Mouse (Mus musculus): ENCODE data around the gene Olfr786. TPM values are rescaled to one million over a fixed set of nuclear protein-coding genes. Genes with fewer than 3 reads are reported as not detected.

Olfr786 gene
- total and polyA plus RNA-seq, 3 experiments, result not detected

DNA sequence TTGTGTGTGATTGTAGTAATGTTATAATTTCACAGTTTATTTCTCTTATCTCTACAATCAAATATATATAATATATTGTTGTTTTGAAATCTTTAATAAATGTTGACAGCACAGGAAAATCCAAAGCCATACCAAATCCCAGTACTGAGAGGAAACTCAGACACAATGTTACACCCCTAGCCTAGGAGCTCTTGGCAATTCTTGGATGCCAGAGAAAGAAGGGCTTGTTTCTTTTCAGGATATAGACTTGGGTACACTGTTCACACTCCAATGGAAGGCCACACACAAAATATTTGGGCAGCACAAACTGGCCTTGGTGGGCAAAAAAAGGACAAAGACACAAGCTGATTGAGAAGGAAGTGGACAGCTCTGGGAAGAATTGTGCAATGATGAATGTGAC, 46.6 kb downstream of the Olfr786 start:
- H3K36me3 ChIP-seq (replicated peaks in 1 of 2; ENCODE audit: control insufficient read depth in 1 of 2, insufficient read depth in 1 of 2, low read length in 1 of 2), result no peaks in the 10 kb centered on the region
- no peak overlapping the region for H3K27ac ChIP-seq (ENCODE audit: insufficient read depth, low read depth)
- no peak for TF ChIP-seq MXI1 (IDR thresholded peaks at IDR 0.05; ENCODE audit: low read depth, low read length)
- no peaks in the 10 kb centered on the region for H3K79me2 ChIP-seq (replicated peaks; ENCODE audit: control insufficient read depth, extremely low read depth, insufficient read depth, poor library complexity, severe bottlenecking)
- no peak for DNase-seq (ENCODE audit: extremely low read depth)
- no peak overlapping the region for H3K9ac ChIP-seq (ENCODE audit: insufficient read depth, low read depth)
- in situ Hi-C loops (cut with MboI; ENCODE audit: low pct_ligation_motif_present, low pct_unique_long_range_greater_than_20kb, low sequenced_read_pairs) (no loop called here), dilution Hi-C loops (cut with MboI; ENCODE audit: extremely low pct_ligation_motif_present, extremely low pct_unique_long_range_greater_than_20kb, low sequenced_read_pairs) (no loop called here)
- H3K27me3 ChIP-seq (replicated peaks), result no peaks in the 10 kb centered on the region
- H3K9me3 ChIP-seq (replicated peaks; ENCODE audit: low read length), result no peaks in the 10 kb centered on the region
- no peak overlapping the region for H3K4me2 ChIP-seq (ENCODE audit: insufficient read depth, low read depth, poor library complexity, severe bottlenecking)
- H3K4me3 ChIP-seq (replicated peaks in 1 of 3; ENCODE audit: low read depth in 2 of 3, low read length in 2 of 3, poor library complexity in 1 of 3), result no peak overlapping the region
- H3K4me1 ChIP-seq (ENCODE audit: control insufficient read depth in 1 of 2, insufficient read depth in 2 of 2), result no peaks in the 10 kb centered on the region

DNA sequence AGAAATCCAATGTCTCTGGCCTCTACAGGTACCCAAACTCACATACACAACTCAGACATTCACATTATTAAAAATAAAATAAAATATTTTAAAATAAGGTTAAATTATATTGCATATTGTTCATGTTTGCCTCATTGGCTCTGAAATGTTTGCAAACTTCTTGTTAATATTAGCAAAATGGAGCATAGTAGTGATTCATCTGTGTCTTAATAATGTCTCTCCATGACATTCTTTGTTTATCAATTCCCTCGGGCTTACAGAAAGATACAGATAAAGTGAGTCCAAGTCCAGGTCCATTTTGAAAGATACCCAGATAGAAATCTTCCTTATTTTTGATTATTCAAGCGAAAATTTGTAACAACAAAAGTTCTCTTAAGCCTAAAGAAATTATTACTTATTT, 57.3 kb downstream of the Olfr786 start, which contains the start of gene Olfr789:
TSS of gene Olfr789 (plus strand) at position 301 of the 400 bp plus-strand sequence.
- dilution Hi-C loops (cut with MboI; ENCODE audit: extremely low pct_ligation_motif_present, extremely low pct_unique_long_range_greater_than_20kb, low sequenced_read_pairs), result no loop called here

More for the DNA sequence above, 57.3 kb downstream of the Olfr786 start, which contains the start of gene Olfr789:
- TF ChIP-seq CTCF (conservative IDR thresholded peaks at IDR 0.05 in 1 of 2, IDR thresholded peaks at IDR 0.05 in 1 of 2; ENCODE audit: low read depth in 2 of 2, low read length in 2 of 2) (no peak), ZNF384 (IDR thresholded peaks at IDR 0.05; ENCODE audit: low read depth, low read length) (no peak), SIN3A (IDR thresholded peaks at IDR 0.05; ENCODE audit: low read length) (no peak), EP300 (IDR thresholded peaks at IDR 0.05; ENCODE audit: low read length) (no peak)
- Histone ChIP-seq H3K4me1 (ENCODE audit: control insufficient read depth in 1 of 2, insufficient read depth in 2 of 2) (no peaks in the 10 kb centered on the region), H3K36me3 (replicated peaks in 1 of 2; ENCODE audit: control insufficient read depth in 1 of 2, insufficient read depth in 1 of 2, low read length in 1 of 2) (no peaks in the 10 kb centered on the region), H3K4me2 (ENCODE audit: insufficient read depth, low read depth, poor library complexity, severe bottlenecking) (no peak within 1 kb of the TSS), H3K27me3 (replicated peaks) (no peaks in the 10 kb centered on the region), H3K79me2 (replicated peaks; ENCODE audit: control insufficient read depth, extremely low read depth, insufficient read depth, poor library complexity, severe bottlenecking) (no peaks in the 10 kb centered on the region), H3K9ac (ENCODE audit: insufficient read depth, low read depth) (no peak within 1 kb of the TSS), H3K27ac (ENCODE audit: insufficient read depth, low read depth) (no peak within 1 kb of the TSS), H3K9me3 (replicated peaks; ENCODE audit: low read length) (no peaks in the 10 kb centered on the region), H3K4me3 (replicated peaks in 1 of 3; ENCODE audit: low read depth in 2 of 3, low read length in 2 of 3, poor library complexity in 1 of 3) (no peak within 1 kb of the TSS)
- no peak for DNase-seq (ENCODE audit: extremely low read depth)
- in situ Hi-C loops (cut with MboI; ENCODE audit: low pct_ligation_motif_present, low pct_unique_long_range_greater_than_20kb, low sequenced_read_pairs), result no loop called here

Other genes with a start within 250 kb of the Olfr786 start
Only the 20 nearest of the 23 such genes appear.
- gene Olfr774, start 191.1 kb upstream of the Olfr786 start, total RNA-seq (2012; rRNA removed), result not detected in 2 replicates
- gene Olfr774, start 191.1 kb upstream of the Olfr786 start, total RNA-seq (2014; rRNA removed), result not detected in 2 replicates
- not detected in 2 replicates for gene Olfr774, start 191.1 kb upstream of the Olfr786 start, polyA plus RNA-seq (2012; ENCODE audit: insufficient read length, low read depth)
- gene Olfr775, start 178.9 kb upstream of the Olfr786 start, total RNA-seq (2012; rRNA removed), result not detected in 2 replicates
- not detected in 2 replicates for gene Olfr775, start 178.9 kb upstream of the Olfr786 start, total RNA-seq (2014; rRNA removed)
- not detected in 2 replicates for gene Olfr775, start 178.9 kb upstream of the Olfr786 start, polyA plus RNA-seq (2012; ENCODE audit: insufficient read length, low read depth)
- not detected in 2 replicates for gene Olfr776, start 168.2 kb upstream of the Olfr786 start, total RNA-seq (2012; rRNA removed)
- gene Olfr776, start 168.2 kb upstream of the Olfr786 start, total RNA-seq (2014; rRNA removed), result not detected in 2 replicates
- not detected in 2 replicates for gene Olfr776, start 168.2 kb upstream of the Olfr786 start, polyA plus RNA-seq (2012; ENCODE audit: insufficient read length, low read depth)
- gene Olfr777, start 155.8 kb upstream of the Olfr786 start, total RNA-seq (2012; rRNA removed), result not detected in 2 replicates
- not detected in 2 replicates for gene Olfr777, start 155.8 kb upstream of the Olfr786 start, total RNA-seq (2014; rRNA removed)
- not detected in 2 replicates for gene Olfr777, start 155.8 kb upstream of the Olfr786 start, polyA plus RNA-seq (2012; ENCODE audit: insufficient read length, low read depth)
- gene Olfr780, start 109.2 kb upstream of the Olfr786 start, total RNA-seq (2012; rRNA removed), result not detected in 2 replicates
- gene Olfr780, start 109.2 kb upstream of the Olfr786 start, total RNA-seq (2014; rRNA removed), result not detected in 2 replicates
- gene Olfr780, start 109.2 kb upstream of the Olfr786 start, polyA plus RNA-seq (2012; ENCODE audit: insufficient read length, low read depth), result not detected in 2 replicates
- gene Olfr781, start 98.5 kb upstream of the Olfr786 start, total RNA-seq (2012; rRNA removed), result not detected in 2 replicates
- gene Olfr781, start 98.5 kb upstream of the Olfr786 start, total RNA-seq (2014; rRNA removed), result not detected in 2 replicates
- gene Olfr781, start 98.5 kb upstream of the Olfr786 start, polyA plus RNA-seq (2012; ENCODE audit: insufficient read length, low read depth), result not detected in 2 replicates
- gene Olfr782, start 78.5 kb upstream of the Olfr786 start, total RNA-seq (2012; rRNA removed), result not detected in 2 replicates
- gene Olfr782, start 78.5 kb upstream of the Olfr786 start, total RNA-seq (2014; rRNA removed), result not detected in 2 replicates
- gene Olfr782, start 78.5 kb upstream of the Olfr786 start, polyA plus RNA-seq (2012; ENCODE audit: insufficient read length, low read depth), result not detected in 2 replicates
- gene Olfr784, start 43.2 kb upstream of the Olfr786 start, total RNA-seq (2012; rRNA removed), result 0.04 and 0.08 TPM in 2 replicates
- gene Olfr784, start 43.2 kb upstream of the Olfr786 start, total RNA-seq (2014; rRNA removed), result not detected in 2 replicates
- gene Olfr784, start 43.2 kb upstream of the Olfr786 start, polyA plus RNA-seq (2012; ENCODE audit: insufficient read length, low read depth), result 0.10 TPM in 1 of 2 replicates, not detected in the other
- gene Olfr785, start 21.9 kb upstream of the Olfr786 start, total RNA-seq (2012; rRNA removed), result not detected in 2 replicates
- gene Olfr785, start 21.9 kb upstream of the Olfr786 start, total RNA-seq (2014; rRNA removed), result not detected in 2 replicates
- gene Olfr785, start 21.9 kb upstream of the Olfr786 start, polyA plus RNA-seq (2012; ENCODE audit: insufficient read length, low read depth), result not detected in 2 replicates
- not detected in 2 replicates for gene Olfr787, start 34.6 kb downstream of the Olfr786 start, total RNA-seq (2012; rRNA removed)
- not detected in 2 replicates for gene Olfr787, start 34.6 kb downstream of the Olfr786 start, total RNA-seq (2014; rRNA removed)
- gene Olfr787, start 34.6 kb downstream of the Olfr786 start, polyA plus RNA-seq (2012; ENCODE audit: insufficient read length, low read depth), result not detected in 2 replicates
- not detected in 2 replicates for gene Olfr788, start 43.7 kb downstream of the Olfr786 start, total RNA-seq (2012; rRNA removed)
- not detected in 2 replicates for gene Olfr788, start 43.7 kb downstream of the Olfr786 start, total RNA-seq (2014; rRNA removed)
- gene Olfr788, start 43.7 kb downstream of the Olfr786 start, polyA plus RNA-seq (2012; ENCODE audit: insufficient read length, low read depth), result not detected in 2 replicates
- gene Olfr789, start 57.4 kb downstream of the Olfr786 start, total RNA-seq (2012; rRNA removed), result not detected in 2 replicates
- gene Olfr789, start 57.4 kb downstream of the Olfr786 start, total RNA-seq (2014; rRNA removed), result not detected in 2 replicates
- gene Olfr789, start 57.4 kb downstream of the Olfr786 start, polyA plus RNA-seq (2012; ENCODE audit: insufficient read length, low read depth), result not detected in 2 replicates
- not detected in 2 replicates for gene Olfr790, start 71.2 kb downstream of the Olfr786 start, total RNA-seq (2012; rRNA removed)
- not detected in 2 replicates for gene Olfr790, start 71.2 kb downstream of the Olfr786 start, total RNA-seq (2014; rRNA removed)
- not detected in 2 replicates for gene Olfr790, start 71.2 kb downstream of the Olfr786 start, polyA plus RNA-seq (2012; ENCODE audit: insufficient read length, low read depth)
- not detected in 2 replicates for gene Olfr791, start 94.5 kb downstream of the Olfr786 start, total RNA-seq (2012; rRNA removed)
- not detected in 2 replicates for gene Olfr791, start 94.5 kb downstream of the Olfr786 start, total RNA-seq (2014; rRNA removed)
- not detected in 2 replicates for gene Olfr791, start 94.5 kb downstream of the Olfr786 start, polyA plus RNA-seq (2012; ENCODE audit: insufficient read length, low read depth)
- not detected in 2 replicates for gene Olfr792, start 111.9 kb downstream of the Olfr786 start, total RNA-seq (2012; rRNA removed)
- not detected in 2 replicates for gene Olfr792, start 111.9 kb downstream of the Olfr786 start, total RNA-seq (2014; rRNA removed)
- gene Olfr792, start 111.9 kb downstream of the Olfr786 start, polyA plus RNA-seq (2012; ENCODE audit: insufficient read length, low read depth), result not detected in 2 replicates
- not detected in 2 replicates for gene Olfr794, start 140.3 kb downstream of the Olfr786 start, total RNA-seq (2012; rRNA removed)
- gene Olfr794, start 140.3 kb downstream of the Olfr786 start, total RNA-seq (2014; rRNA removed), result not detected in 2 replicates
- not detected in 2 replicates for gene Olfr794, start 140.3 kb downstream of the Olfr786 start, polyA plus RNA-seq (2012; ENCODE audit: insufficient read length, low read depth)
- gene Olfr796, start 185.3 kb downstream of the Olfr786 start, total RNA-seq (2012; rRNA removed), result not detected in 2 replicates
- gene Olfr796, start 185.3 kb downstream of the Olfr786 start, total RNA-seq (2014; rRNA removed), result not detected in 2 replicates
- 0.07 TPM in 1 of 2 replicates, not detected in the other for gene Olfr796, start 185.3 kb downstream of the Olfr786 start, polyA plus RNA-seq (2012; ENCODE audit: insufficient read length, low read depth)
- not detected in 2 replicates for gene Olfr798, start 200.6 kb downstream of the Olfr786 start, total RNA-seq (2012; rRNA removed)
- not detected in 2 replicates for gene Olfr798, start 200.6 kb downstream of the Olfr786 start, total RNA-seq (2014; rRNA removed)
- gene Olfr798, start 200.6 kb downstream of the Olfr786 start, polyA plus RNA-seq (2012; ENCODE audit: insufficient read length, low read depth), result not detected in 2 replicates
- not detected in 2 replicates for gene Olfr799, start 210.2 kb downstream of the Olfr786 start, total RNA-seq (2012; rRNA removed)
- gene Olfr799, start 210.2 kb downstream of the Olfr786 start, total RNA-seq (2014; rRNA removed), result not detected in 2 replicates
- not detected in 2 replicates for gene Olfr799, start 210.2 kb downstream of the Olfr786 start, polyA plus RNA-seq (2012; ENCODE audit: insufficient read length, low read depth)
- gene Olfr800, start 230.4 kb downstream of the Olfr786 start, total RNA-seq (2012; rRNA removed), result not detected in 2 replicates
- not detected in 2 replicates for gene Olfr800, start 230.4 kb downstream of the Olfr786 start, total RNA-seq (2014; rRNA removed)
- gene Olfr800, start 230.4 kb downstream of the Olfr786 start, polyA plus RNA-seq (2012; ENCODE audit: insufficient read length, low read depth), result not detected in 2 replicates